Mouse (Mus musculus): ENCODE results near the gene Tenm3. TPM values are rescaled to one million over a fixed set of nuclear protein-coding genes. Genes with fewer than 3 reads are reported as not detected.

Tenm3 gene
- polyA plus RNA-seq, 2 experiments = 2.2 to 3.1 TPM

- Histone ChIP-seq H3K9me3 (ENCODE audit: control insufficient read depth, low read length) (no peaks in the 10 kb centered on the region), H3K4me3 (ENCODE audit: insufficient read depth in 1 of 2, low read depth in 2 of 2, low read length in 2 of 2) (no peak overlapping the region), H3K9ac (replicated peaks) (no peak overlapping the region), H3K4me1 (replicated peaks; ENCODE audit: control insufficient read depth in 2 of 2, insufficient read depth in 2 of 2, low read length in 1 of 2) (no peaks in the 10 kb centered on the region), H3K27ac (no peak overlapping the region), H3K36me3 (replicated peaks; ENCODE audit: control insufficient read depth, insufficient read depth, low read depth) (no peaks in the 10 kb centered on the region), H3K27me3 (ENCODE audit: control insufficient read depth, insufficient read depth, low read length) (no peaks in the 10 kb centered on the region), H3K4me2 (ENCODE audit: low read depth) (no peak overlapping the region)
- DNase-seq (ENCODE audit: low read depth in 3 of 3, low spot score in 3 of 3) (no peak), ATAC-seq (ENCODE audit: insufficient read depth) (no peak)
- 74% methylated on average over 12 of the region's 12 CpGs for WGBS (ENCODE audit: insufficient replicate concordance)
- TF ChIP-seq CTCF (IDR thresholded peaks at IDR 0.05; ENCODE audit: low read depth) = no peak
Measured at GRCm38 (mm10) chr8:48439491-48439890, 404.3 kb downstream of the Tenm3 start.

- Histone ChIP-seq H3K27ac (no peak overlapping the region), H3K4me3 (ENCODE audit: insufficient read depth in 1 of 2, low read depth in 2 of 2, low read length in 2 of 2) (no peak overlapping the region), H3K4me2 (ENCODE audit: low read depth) (no peak overlapping the region), H3K9me3 (ENCODE audit: control insufficient read depth, low read length) (no peaks in the 10 kb centered on the region), H3K4me1 (replicated peaks; ENCODE audit: control insufficient read depth in 2 of 2, insufficient read depth in 2 of 2, low read length in 1 of 2) (no peaks in the 10 kb centered on the region), H3K36me3 (replicated peaks; ENCODE audit: control insufficient read depth, insufficient read depth, low read depth) (no peaks in the 10 kb centered on the region), H3K9ac (replicated peaks) (no peak overlapping the region), H3K27me3 (ENCODE audit: control insufficient read depth, insufficient read depth, low read length) (no peaks in the 10 kb centered on the region)
- 57% methylated on average over 16 of the region's 16 CpGs for WGBS (ENCODE audit: insufficient replicate concordance)
- ATAC-seq (ENCODE audit: insufficient read depth) (no peak), DNase-seq (ENCODE audit: low read depth in 3 of 3, low spot score in 3 of 3) (no peak)
- no peak for TF ChIP-seq CTCF (IDR thresholded peaks at IDR 0.05; ENCODE audit: low read depth)
Measured at GRCm38 (mm10) chr8:48437523-48438207, 406.1 kb downstream of the Tenm3 start.

- TF ChIP-seq CTCF (IDR thresholded peaks at IDR 0.05; ENCODE audit: low read depth) = no peak
- no peak for TF ChIP-seq EP300 (IDR thresholded peaks at IDR 0.05; ENCODE audit: low read depth)
- no peak overlapping the region for H3K4me2 ChIP-seq (ENCODE audit: low read depth)
- no peaks in the 10 kb centered on the region for H3K27me3 ChIP-seq (ENCODE audit: control insufficient read depth, insufficient read depth, low read length)
- no peak overlapping the region for H3K27ac ChIP-seq
- H3K4me1 ChIP-seq (replicated peaks; ENCODE audit: control insufficient read depth in 2 of 2, insufficient read depth in 2 of 2, low read length in 1 of 2) = no peaks in the 10 kb centered on the region
- H3K9me3 ChIP-seq (ENCODE audit: control insufficient read depth, low read length) = no peaks in the 10 kb centered on the region
- ATAC-seq (ENCODE audit: insufficient read depth) (no peak), DNase-seq (ENCODE audit: low read depth in 3 of 3, low spot score in 3 of 3) (no peak)
- WGBS (ENCODE audit: insufficient replicate concordance) = 69% methylated on average over 11 of the region's 11 CpGs
- no peak overlapping the region for H3K4me3 ChIP-seq (ENCODE audit: insufficient read depth in 1 of 2, low read depth in 2 of 2, low read length in 2 of 2)
- H3K36me3 ChIP-seq (replicated peaks; ENCODE audit: control insufficient read depth, insufficient read depth, low read depth) = no peaks in the 10 kb centered on the region
- no peak overlapping the region for H3K9ac ChIP-seq (replicated peaks)
Measured at GRCm38 (mm10) chr8:48425101-48425500, 418.6 kb downstream of the Tenm3 start.

DNA sequence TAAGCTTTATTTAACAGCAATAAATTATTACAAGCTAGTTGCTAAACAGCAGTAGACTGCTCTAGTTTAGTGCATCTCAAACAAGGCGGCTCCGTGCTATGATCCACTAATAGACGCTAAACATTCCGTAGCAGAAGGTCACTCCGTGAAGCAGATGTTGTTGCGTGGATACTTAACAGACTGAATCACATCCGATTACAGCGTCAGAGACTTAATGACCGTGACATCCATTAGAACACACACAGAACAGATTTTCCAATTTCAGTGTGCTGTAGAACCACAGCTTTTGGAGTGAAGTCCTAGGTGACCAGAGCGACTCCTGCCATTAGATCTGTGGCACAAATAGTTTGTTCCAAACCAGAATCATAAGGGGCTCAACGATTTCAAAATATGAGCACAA, 426.0 kb downstream of the Tenm3 start:
- H3K4me3 ChIP-seq (ENCODE audit: insufficient read depth in 1 of 2, low read depth in 2 of 2, low read length in 2 of 2) = no peak overlapping the region
- H3K27me3 ChIP-seq (ENCODE audit: control insufficient read depth, insufficient read depth, low read length) = no peaks in the 10 kb centered on the region
- H3K4me1 ChIP-seq (replicated peaks; ENCODE audit: control insufficient read depth in 2 of 2, insufficient read depth in 2 of 2, low read length in 1 of 2) = no peaks in the 10 kb centered on the region; a peak in 1 of 4 replicates
- TF ChIP-seq CTCF (IDR thresholded peaks at IDR 0.05; ENCODE audit: low read depth) (no peak), EP300 (IDR thresholded peaks at IDR 0.05; ENCODE audit: low read depth) (no peak)
- H3K9me3 ChIP-seq (ENCODE audit: control insufficient read depth, low read length) = no peaks in the 10 kb centered on the region; the same call in 1 of the 2 replicates
- H3K36me3 ChIP-seq (replicated peaks; ENCODE audit: control insufficient read depth, insufficient read depth, low read depth) = no peaks in the 10 kb centered on the region
- no peak overlapping the region for H3K27ac ChIP-seq
- no peak for ATAC-seq (ENCODE audit: insufficient read depth)
- 75% methylated on average over 11 of the region's 11 CpGs for WGBS (ENCODE audit: insufficient replicate concordance)
- no peak overlapping the region for H3K4me2 ChIP-seq (ENCODE audit: low read depth)
- no peak for DNase-seq (ENCODE audit: low read depth in 3 of 3, low spot score in 3 of 3)
- no peak overlapping the region for H3K9ac ChIP-seq (replicated peaks)

GRCm38 (mm10) chr8:48410916-48411315, 432.8 kb downstream of the Tenm3 start:
- DNase-seq (ENCODE audit: low read depth in 3 of 3, low spot score in 3 of 3) (no peak), ATAC-seq (ENCODE audit: insufficient read depth) (no peak)
- no peak overlapping the region for H3K4me2 ChIP-seq (ENCODE audit: low read depth)
- no peak overlapping the region for H3K4me3 ChIP-seq (ENCODE audit: insufficient read depth in 1 of 2, low read depth in 2 of 2, low read length in 2 of 2)
- TF ChIP-seq EP300 (IDR thresholded peaks at IDR 0.05; ENCODE audit: low read depth) (no peak), CTCF (IDR thresholded peaks at IDR 0.05; ENCODE audit: low read depth) (no peak)
- no peaks in the 10 kb centered on the region; a peak in 1 of 4 replicates for H3K4me1 ChIP-seq (replicated peaks; ENCODE audit: control insufficient read depth in 2 of 2, insufficient read depth in 2 of 2, low read length in 1 of 2)
- no peak overlapping the region for H3K9ac ChIP-seq (replicated peaks)
- H3K27me3 ChIP-seq (ENCODE audit: control insufficient read depth, insufficient read depth, low read length) = no peaks in the 10 kb centered on the region
- no peaks in the 10 kb centered on the region for H3K36me3 ChIP-seq (replicated peaks; ENCODE audit: control insufficient read depth, insufficient read depth, low read depth)
- no peaks in the 10 kb centered on the region; the same call in 1 of the 2 replicates for H3K9me3 ChIP-seq (ENCODE audit: control insufficient read depth, low read length)
- H3K27ac ChIP-seq = no peak overlapping the region
- WGBS (ENCODE audit: insufficient replicate concordance) = 70% methylated on average over 8 of the region's 8 CpGs
